Mouse (Mus musculus) lung, adult 18-20 months (tissue): ENCODE data around the gene Maml2.
A peak's percentile ranks its signal among the peaks of the same experiment; 100 is the strongest.

Experiments
- DNase-seq, 2 experiments: peaks; one replicate each; pipeline ENCODE4 v3.0.0; 2022; ENCODE audit warnings: mixed read lengths in 2 of 2

Gene Maml2

DNA sequence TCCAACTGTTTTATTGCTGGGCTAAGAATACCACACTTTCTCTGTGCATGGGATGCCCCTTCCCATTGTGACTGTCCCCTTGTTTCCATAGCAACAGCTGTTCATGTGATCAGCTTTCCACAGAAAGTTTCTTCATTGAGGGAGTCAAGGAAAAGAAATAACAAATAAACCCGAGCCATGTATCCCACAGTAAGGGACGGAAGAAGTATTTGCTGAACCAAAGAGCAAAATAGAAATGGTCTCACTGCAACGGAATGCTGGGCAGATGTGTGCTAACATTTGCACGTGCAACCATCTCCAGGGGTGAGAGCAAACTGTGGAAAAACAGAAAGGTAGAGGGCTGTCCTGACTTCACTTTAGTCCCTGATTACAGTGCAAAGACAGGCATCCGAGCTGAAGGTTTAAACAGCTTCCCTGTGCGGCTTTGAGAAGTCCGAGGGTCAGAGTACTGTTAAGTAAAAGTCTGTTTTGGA is 156.9 kb downstream of the Maml2 start:
- DNase-seq: peak in 1 of 2 experiments; percentile 29

DNA sequence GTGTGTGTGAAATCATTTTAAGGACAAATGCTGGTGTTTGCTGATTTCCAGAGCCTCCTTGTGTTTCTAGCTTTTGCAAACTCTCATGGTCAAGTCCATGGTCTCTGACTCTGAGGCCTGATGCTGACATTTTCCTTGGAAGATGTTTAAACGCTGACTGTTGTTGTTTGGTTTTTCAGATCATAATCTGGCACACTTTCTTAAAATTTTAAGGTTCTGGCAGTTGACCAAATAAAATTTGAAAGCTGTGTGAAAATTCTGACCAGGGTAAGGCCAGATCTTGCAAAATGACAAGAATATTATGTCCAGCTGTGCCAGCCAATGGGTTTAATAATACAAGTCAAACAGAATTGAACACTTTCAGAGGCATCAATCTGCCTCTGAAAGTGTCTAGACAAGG is 157.5 kb downstream of the Maml2 start:
- DNase-seq: no peak

DNA sequence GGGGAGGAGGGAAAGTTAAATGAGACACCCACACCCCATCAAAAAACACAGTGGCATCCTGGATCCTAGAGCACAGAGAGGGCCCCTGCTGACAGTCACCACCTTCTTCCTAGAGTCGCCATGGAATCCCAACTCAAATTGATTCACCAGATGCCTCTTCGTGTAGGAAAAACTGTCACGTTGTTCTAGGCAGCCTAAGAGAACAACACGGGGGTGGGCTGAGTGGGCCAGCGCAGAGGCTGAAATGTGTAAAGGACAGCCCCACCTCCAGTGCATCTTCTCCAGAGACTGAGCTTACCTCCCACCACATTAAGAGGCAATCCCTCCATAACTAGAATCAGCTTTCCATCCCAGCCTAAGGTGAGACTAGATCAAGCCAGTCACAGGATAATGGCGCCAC is 160.0 kb downstream of the Maml2 start:
- DNase-seq: no peak

DNA sequence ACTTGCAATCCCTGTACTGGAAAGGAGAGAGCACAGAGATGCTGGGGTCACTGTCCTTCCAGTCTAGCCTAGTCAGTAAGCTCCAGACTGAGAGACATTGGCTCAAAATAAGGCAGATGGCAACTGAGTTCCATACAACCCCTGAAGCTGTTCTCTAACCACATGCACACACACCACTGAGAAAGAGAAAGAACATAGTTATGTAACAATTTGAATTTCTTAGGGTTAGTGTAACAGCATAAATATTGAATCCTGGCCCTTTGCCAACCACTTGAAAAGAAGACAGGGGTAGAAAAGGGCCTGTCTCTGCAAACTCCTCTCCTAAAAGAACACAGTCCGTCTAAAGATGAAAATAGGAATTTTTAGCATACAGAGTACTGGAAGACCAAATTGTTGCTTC is 161.6 kb downstream of the Maml2 start:
- no peak for DNase-seq

DNA sequence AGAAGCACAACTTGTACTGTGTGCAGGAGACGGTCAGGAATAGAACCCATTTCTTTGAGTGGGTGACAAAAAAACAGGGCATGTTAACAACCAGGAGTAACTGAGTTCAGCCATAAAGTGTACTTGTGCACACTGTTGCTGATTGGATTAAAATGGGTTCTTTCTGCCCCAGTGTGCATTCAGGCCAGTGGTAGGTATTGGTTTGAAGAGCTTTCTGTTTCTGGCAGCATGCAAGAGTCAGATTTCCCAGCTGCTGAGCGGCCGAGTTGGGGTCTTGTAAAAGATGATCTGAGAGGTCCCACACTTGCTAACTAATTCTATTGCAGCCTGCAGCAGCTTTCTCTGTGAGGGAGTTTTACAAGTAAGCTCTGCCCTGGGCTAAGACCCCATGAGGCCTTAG is 162.3 kb downstream of the Maml2 start:
- no peak for DNase-seq

DNA sequence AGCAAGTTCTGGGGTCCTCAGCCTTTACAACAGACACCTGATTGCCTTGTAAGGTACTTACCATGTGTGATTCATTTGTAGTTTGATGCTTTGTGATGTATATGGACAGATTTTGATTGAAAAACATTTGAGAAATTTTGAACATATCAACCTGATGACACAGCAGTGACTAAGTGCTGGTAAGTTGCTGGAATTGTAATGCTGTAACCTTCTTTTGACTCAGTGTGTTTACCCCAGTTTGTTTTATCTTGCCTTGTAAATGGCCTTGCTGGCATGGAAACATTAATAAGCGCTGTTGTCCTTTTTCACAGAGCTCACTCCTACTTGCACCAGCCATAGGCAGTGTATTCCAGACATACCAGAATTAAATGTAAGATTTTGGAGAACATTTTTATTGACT is 163.2 kb downstream of the Maml2 start:
- no peak for DNase-seq

DNA sequence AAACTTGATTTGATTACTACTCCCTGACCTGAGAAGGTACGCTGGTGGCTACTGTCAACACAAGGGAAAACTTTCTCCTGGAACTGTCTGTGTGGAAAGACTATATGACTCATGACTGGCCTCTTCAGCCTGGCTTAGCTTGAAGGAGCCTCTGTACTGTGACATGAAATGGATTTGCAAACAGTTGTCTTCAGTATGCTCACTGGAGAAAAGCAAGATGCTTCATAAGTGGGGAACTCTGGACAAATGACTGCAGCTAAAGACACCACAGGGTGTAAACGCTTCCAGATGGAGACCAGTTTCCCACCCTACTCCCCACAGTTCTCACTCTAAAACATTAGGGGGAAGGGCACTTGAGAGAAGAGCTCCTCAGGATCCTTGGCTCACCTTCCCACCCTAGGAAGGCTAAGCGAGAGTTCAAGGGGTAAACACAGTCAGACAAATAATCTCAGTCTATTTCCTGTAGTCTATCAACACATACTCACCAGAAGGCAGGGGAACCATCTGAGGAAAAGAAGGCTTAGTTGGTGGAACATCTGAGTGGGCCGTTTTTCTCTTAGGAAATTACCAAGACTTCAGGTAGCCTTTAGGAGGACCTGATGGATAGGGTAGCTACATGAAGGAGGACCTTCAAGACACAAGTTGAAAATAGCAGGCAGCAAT is 167.7 kb downstream of the Maml2 start:
- DNase-seq: no peak

DNA sequence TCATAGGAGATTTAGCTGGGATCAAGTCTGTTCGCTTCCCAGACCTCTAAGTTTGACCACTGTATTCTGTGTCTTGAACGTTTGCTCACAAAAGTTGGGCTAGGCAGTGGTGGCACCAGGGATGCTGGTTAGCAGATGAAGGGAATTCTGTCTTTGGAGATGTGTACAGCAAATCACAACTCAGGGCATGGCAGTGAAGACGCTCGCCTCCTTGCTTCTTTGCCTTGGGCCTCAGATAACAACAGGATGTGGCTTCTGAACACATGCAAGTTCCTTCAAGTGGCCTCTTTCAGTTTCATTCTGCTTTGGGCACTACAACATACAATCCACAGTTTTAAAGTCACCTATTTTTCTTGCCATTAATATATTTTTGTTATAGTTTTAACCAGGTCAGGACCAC is 168.6 kb downstream of the Maml2 start:
- peak; percentile 18 to 29 for DNase-seq

DNA sequence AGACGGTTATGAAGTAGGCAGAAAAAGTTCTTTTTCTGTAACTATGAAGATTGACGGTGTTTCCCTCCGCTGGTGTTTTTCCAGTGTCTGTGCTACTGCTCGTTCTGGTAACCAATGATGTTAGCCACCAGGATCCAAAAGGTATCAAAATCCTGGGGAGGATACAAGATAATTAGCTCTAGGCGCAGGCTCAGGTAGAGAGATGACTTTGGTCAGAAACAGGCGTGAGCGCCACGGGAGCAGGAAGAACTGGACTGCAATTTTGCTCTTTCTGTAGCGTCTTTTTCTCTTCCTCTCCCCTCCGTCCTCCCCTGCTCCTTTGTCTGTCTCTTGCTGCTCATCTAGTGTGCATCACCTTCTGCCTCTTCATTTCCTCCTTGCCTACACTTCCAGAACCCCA is 169.1 kb downstream of the Maml2 start:
- no peak for DNase-seq

DNA sequence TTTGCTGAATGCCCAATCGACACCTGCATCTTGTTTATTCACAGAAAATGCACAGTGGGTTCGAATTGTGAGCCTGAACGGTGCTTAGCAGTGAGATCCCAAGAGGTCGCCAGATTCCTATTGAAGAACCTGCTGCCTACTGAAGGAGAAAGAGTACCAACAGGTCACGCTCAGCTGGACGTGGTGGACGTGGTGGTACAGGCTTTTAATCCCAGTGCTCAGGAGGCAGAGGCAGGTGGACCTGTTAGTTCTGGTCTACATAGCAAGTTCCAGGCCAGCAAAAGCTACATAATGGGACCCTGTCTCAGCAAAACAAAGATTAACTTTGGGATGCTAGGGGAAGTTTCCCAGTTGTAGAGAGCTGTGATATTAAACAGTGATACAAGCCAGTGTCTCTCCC is 170.0 kb downstream of the Maml2 start:
- no peak for DNase-seq

DNA sequence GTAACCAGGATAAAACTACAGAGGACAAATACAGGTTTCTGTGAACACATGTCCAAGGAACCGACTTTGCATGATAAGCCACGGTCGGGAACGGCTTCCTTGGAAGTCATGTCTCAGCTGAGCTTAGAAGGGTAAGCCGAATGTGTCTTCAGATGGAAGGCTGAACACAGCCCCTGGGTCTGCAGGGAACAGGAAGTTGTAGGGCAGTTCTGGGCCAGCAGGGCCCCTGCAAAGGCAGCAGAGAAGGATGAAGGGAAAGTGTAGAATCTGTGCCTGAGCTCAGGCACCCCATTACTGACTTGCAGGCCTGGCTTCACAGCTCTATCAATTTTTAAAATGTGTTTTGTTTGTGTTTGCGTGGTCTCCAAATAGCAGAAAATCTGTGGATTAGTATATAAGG is 171.0 kb downstream of the Maml2 start:
- no peak for DNase-seq

DNA sequence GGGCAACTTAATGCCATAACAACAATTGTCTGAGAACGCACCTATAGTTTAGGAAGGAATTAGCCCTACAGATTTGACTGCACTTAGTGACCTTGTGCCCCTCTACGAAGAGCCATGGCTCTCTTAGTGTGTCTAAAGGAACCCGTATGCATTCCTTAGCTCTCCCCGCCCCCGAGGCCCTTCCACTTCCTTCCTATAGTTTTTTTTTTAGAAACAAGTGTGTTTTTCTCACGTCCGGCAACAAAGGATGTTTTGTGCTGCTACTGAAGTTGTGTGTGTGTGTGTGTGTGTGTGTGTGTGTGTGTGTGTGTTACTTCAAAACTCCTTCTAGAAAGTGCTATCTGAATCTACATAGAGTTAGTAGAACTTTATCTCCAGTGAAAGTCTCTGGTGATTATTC is 172.3 kb downstream of the Maml2 start:
- peak; percentile 28 to 33 for DNase-seq

DNA sequence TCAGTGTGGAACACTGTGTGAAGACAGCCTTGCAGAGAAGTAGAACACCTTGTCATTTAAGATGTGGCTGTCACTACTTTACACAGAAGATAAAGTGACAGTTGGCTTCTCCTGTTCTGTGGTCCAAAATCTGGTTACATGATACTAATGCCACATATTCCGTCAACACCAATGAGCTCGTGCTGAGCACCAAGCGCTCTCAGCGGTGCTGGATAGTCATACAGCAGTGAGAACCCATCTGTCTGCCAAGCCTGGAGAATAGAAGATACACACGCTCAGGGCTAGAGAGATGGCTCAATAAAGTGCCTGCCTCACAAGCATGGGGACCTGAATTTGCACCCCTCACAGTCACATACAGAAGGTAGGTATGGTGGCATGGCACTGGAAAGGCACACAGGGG is 177.2 kb downstream of the Maml2 start:
- no peak for DNase-seq

DNA sequence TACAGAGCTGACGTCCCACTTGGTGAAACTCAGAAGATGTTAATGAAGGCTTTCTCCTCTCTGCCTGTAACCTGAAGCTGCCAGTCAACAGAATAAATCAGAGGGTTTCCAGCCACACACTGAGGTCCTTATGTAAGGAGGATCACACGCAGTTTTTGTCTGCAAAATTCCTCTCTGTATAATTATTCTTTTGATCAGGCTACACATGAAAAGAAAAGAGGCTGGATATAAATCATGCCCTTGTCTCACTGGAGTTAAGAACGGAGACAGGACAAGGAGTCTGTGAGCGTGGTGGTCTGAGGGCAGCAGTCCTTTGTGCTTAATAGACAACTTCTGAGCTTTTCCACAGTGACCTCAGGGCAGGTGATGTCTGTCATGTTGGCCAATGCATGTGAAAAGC is 181.5 kb downstream of the Maml2 start:
- DNase-seq: no peak

DNA sequence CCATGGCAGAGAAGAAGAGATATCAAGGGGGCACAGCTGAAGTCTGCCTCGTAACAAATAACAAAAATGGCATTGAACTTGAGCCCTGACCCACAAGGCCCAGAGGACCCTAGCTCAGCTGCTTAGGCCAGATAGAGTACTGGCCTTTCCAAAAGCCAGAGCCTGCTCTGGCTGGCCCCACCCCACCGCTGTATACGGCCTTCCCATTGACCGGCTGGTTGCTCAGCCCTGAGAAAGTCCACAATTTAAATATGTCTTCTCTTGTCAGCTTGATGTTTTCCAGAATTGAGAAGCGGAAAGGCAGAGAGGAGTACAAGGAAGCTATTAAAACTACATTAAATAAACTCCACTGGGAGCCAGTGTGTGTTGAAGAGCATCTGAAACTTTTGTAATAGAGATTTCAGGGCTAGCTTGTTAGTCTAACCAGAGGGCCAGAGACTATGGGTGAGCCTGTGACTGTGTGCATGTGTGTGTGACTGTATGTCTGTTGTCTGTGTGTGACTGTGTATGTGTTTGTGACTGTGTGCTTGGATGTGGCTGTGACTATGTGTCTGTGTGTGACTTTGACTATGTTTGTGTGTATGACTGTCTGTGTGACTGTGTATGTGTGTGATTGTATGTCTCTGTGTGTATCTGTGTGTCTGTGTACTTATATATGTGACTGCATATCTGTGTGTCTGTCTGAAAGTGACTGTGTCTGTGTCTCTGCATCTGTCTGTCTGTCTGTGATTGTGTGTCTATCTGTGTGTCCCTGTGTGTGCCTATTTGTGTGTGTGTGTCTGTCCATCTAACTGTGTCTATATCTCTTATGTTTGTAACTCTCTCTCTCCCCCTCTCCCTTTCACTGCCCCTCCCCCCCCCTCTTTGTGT is 185.7 kb downstream of the Maml2 start:
- no peak for DNase-seq

DNA sequence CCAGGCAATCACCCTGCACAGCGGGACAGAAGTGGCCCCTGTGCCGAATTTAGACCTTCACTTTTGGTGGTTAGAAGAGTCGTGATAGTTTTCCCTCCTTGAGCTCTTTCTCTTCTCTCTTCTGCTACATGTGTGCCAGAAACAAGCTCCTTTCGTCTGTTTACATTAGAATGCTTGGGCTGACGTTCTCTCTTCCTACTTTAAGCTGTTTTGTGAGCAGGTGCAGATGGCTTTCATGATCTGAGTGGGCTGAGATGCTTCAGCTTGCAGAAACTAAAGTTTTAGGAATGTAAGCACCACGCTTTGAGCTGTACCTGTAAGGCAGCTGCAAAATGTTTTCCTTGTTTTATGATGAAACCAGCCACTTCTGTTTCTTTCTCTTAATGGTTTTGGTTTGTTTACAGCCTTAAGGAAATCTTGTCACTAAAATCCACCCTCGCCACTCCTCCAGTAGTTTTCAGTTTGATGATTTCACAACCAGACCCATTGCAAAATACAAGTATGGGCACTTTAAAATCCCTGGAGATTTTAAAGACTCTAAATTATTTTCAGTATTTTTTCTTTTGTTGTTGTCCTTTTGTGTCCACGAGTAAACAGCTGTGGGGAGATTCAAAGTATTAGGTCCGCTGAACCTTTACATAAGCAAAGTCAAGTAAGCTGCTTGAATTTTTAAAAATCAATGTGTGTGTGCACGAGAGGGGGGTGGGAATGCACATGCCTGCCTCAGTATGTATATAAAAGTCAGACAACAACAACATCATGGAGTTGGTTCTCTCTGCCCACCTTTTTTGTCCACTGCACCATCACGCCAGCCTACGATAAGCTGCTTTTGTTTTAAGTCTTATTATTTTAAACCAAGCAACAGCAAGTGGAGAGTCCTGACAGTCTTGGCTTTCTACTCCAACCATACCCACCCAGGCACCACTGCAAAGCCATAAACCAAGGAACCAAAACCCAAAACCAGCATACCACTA is 186.8 kb downstream of the Maml2 start:
- peak in 1 of 2 experiments; percentile 56 for DNase-seq

DNA sequence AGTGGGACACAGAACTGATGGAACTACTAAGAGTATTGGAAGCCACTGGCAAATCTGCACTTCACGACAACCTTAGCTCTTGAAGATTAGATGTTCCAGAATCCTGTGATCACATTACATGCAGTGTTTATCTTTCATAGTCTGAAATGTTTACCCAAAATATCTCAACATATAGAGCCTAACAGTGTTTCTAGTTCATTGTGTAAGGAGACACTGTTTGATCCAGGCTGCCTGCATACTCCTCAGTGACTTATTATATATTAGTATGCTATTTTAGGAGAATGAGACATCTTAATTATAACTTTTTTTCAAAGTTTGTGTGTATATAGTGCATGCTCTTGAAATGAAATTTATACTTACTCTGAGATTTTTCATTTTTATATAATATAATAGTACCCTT is 188.2 kb downstream of the Maml2 start:
- no peak for DNase-seq

DNA sequence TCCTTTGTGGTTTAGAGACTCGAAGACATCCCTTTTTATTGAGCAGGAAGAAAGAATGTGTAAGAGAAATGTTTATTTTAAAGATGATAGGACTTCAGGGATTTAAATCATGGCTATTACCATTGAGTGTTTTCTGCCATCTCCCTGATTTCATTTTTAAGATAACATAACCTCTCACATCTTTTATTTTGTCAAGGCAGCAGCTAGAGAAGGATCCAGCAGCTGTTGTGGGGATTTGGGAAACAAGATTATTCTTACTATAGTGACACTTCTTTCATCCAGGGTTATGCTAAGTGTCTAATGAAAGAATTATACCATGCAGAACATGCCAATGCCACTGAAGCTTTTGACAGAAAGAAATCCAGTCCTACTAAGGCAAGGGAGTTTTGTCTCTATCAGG is 193.3 kb downstream of the Maml2 start:
- DNase-seq: no peak

DNA sequence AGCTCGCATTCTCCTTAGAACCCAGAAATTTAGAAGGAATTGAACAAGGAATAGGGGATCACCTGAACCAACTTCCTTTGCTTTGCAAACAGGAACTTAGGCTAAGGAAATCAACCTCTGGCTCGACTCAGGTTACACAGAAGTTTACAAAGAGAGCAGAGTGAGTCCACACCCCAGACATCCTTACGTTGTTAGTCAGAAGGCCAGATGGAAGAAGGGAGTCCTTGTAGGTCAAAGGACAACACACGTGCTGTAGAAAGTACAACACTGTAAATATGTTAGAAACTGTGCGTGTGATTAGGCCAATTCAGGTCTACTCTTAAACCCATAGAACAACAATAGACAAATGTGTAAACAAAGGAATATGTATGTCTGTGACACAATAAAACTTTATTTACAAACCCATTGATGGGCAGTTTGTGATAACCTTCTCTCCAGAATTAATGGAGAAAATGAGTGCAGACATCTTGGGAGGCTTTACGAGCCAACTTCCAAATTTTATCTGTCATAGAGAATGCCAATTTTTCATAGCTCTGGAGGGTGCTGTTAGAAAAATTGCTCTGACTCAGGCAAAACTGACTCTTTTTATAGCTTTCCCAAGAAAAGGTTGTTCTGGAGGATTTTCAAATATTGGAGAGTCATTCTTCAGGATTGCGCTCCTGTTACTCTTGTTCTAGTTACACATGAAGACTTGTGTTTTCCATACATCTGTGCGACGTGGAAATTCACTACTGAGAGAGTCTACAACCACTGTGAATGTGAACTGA is 194.3 kb downstream of the Maml2 start:
- DNase-seq: no peak

DNA sequence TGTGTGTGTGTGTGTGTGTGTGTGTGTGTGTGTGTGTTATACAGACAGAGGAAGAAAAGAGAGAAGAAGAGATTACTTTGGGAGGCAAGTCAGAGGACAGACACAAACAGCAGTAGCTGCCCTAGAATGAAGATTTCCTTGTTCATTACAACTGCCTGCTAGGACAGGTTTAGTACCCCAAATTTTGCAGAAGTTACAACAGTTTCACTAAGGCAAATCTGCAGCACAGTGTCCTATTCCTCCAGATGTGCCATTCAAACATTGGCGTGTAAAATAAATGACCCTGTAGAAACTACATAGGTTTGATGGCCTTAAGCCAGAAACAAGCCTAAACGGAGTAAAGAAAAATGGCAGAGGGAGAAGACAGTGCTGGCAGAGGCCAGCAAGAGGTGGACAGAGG is 195.1 kb downstream of the Maml2 start:
- no peak for DNase-seq

DNA sequence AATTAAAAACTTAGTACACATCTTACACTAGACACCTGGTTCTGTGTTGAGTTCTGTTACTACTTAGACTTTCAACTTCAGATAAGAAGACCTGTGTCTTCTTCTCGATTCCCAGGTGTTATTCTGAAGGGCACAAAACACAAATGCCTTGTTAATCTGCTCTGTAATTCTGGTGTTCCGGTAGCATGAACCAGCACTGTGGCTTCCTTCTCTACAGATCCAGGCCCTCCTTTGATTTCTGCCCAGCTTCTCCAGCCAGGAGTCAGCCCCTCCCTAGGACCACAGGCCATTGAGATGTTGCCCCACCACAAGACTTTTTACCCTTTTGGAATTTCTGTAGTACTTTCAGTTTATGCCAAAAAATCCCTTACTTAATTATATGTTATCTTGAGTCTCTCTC is 196.0 kb downstream of the Maml2 start:
- DNase-seq: no peak

DNA sequence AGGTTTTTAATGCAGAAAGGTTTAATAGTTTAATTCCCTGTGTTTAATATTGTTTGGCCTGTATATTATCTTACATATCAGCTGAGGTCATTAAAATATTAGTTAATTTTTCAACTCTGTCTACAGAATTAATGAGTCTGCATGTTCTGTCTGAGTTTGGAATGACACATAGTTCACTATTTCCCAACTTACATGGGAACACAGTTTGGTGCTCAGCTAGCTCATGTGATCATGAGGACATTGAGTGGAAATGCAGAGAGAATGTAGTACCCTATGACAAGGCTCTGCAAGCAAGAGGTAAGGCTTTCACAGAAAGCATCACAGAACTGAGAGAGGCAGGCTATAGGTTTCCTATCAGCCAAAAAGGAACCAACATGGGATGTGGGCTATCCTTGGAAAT is 197.8 kb downstream of the Maml2 start:
- no peak for DNase-seq
